Mouse (Mus musculus): ENCODE data around the gene Acnat2.
"Not testable (repeated sequence)": the region's sequence is repeated elsewhere in the genome, so short reads cannot be mapped to it uniquely, and the experiment has no call there.

- not testable (repeated sequence) for TF ChIP-seq CTCF, EP300 (IDR thresholded peaks at IDR 0.05; ENCODE audit: low read depth)
Measured at GRCm38 (mm10) chr4:49337949-49338348, 70.0 kb downstream of the Acnat2 start.
